Mouse (Mus musculus) spleen, embryonic (tissue): ENCODE data around the gene Gli3.

ENCODE experiments used
- CTCF ChIA-PET: fragments of 350-600 bp; sonication (Branson Sonifier 250); formaldehyde crosslinking; loops from one replicate; lab custom pipeline; 2022; lab: Charles Lee

Gli3 gene

DNA sequence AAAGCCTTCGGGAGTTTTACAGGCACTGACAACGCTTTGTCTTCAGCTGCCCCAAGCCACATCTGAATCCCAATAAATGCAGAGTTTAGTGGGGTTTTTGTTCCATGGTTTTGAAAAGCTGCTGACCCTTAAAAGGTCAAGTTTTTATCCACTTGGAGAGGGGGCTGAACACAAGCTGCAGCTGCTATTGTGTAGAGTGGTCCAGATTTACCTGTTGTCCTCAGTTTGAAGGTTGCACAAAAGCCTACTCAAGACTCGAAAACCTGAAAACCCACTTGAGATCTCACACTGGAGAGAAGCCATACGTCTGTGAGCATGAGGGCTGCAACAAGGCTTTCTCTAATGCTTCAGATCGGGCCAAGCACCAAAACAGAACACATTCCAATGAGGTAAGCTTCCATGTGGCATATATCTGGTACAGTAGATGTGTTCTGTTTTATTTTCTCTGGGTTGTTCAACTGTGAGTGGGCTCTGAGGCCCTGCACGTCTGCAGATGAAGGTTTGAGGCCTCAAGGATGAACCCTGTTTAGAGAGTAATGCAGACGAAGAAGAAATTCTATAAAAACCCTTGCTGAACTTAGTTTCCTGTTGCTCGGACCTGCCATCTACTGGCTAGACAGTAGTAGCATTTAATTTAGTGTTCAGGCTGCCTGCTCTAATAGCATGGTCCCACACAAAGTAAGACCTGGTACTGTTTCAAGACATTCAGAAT lies 251.8 kb downstream of the Gli3 start:
- CTCF ChIA-PET = no interaction called here

GRCm38 (mm10) chr13:15721446-15721845 lies 258.4 kb downstream of the Gli3 start:
- CTCF ChIA-PET = no interaction called here

- CTCF ChIA-PET = no interaction called here
These were observed 259.8 kb downstream of the Gli3 start for GRCm38 (mm10) chr13:15722766-15723379.

DNA sequence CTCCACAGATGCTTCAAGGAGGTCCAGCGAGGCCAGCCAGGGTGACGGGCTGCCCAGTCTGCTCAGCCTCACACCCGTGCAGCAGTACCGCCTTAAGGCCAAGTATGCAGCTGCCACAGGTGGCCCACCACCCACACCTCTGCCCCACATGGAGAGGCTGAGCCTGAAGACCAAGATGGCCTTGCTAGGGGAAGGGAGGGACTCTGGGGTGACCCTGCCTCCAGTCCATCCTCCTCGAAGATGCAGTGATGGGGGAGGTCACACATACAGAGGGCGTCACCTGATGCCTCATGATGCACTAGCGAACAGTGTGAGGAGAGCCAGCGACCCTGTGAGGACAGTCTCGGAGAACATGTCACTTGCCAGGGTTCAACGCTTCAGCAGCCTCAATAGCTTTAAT lies 261.7 kb downstream of the Gli3 start:
- CTCF ChIA-PET = no interaction called here

DNA sequence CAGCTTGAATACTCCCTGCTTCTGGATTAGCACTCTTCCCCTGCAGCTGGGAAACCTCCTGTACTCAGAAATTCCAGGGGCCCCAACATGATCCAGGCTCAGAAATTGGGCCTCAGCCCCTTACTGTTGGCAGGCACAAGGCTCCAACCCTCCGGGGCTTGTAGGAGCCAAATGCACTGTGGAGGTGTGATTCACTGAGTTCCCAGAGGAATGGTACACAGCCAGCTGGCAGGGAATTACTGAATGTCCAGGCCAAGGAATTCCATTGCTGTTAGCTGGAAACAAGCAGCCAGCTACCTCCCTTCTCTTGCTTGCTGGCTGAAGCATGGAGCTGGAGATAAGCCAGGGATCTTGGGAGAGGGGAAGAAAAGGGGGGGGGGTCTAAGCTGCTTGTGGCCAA lies 278.7 kb downstream of the Gli3 start:
- CTCF ChIA-PET = no interaction called here

DNA sequence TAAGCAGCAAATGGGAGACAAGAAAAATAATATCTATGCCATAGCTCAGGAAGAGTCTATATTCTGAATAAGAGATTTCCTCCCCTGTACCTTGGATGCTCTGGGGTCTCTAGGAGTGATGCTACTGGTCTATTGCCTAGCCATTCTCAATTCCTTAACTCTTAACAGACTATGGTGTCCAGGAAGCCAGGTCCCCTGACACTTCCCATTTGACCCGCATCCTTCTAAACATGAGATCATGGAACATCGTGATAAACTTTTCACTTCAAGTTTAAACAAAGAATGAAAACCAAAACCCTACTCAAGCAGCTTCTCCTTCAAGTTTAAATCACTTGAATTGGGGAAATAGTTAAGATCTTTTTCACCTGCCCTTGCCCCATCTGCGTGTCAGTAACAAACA lies 279.3 kb downstream of the Gli3 start:
- CTCF ChIA-PET = no interaction called here

DNA sequence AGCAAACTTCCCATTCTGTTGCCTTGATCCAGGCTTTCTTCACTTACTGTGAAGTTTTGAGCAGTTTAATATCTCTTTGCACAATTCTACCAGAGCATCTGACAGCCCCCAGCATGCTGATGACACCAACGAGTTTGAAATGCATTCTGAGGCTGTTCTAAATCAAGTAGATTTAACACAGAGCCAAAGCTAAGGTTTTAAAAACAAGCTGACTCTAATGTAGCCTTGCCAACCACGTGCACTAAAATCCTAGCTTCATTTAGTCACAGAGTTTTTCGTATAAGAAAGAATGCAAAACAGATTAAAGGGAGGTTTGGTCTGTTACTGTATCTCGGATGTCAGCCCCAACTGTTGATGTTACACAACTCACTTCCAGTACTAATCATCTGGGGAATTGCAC lies 279.7 kb downstream of the Gli3 start:
- CTCF ChIA-PET = no interaction called here

- CTCF ChIA-PET = no interaction called here
These were observed 296.0 kb downstream of the Gli3 start for GRCm38 (mm10) chr13:15758835-15759632.

GRCm38 (mm10) chr13:15759633-15760441 lies 296.8 kb downstream of the Gli3 start:
- CTCF ChIA-PET = no interaction called here

- CTCF ChIA-PET = interaction anchor here (0.6 to 0.9 kb wide), 2 partner anchors 11 to 259 kb away, joined by 3 to 4 read pairs; no protein-coding TSS in a partner anchor
These were observed 299.3 kb downstream of the Gli3 start for GRCm38 (mm10) chr13:15762291-15762690.

GRCm38 (mm10) chr13:15762901-15763417 lies 299.9 kb downstream of the Gli3 start:
- CTCF ChIA-PET = interaction anchor here (0.6 to 0.9 kb wide), 2 partner anchors 11 to 258 kb away, joined by 3 to 4 read pairs; no protein-coding TSS in a partner anchor

GRCm38 (mm10) chr13:15777624-15778023 lies 314.6 kb downstream of the Gli3 start:
- CTCF ChIA-PET = no interaction called here
